Mouse (Mus musculus) forelimb bud, embryonic 11.5 days (tissue): Measurements from ENCODE around the gene Gm4131.

Experiments used
- DNase-seq: peaks from one replicate; pipeline ENCODE4 v3.0.0-alpha.2; 2012; ENCODE audit warnings: low read depth, low spot score

Gm4131 gene

GRCm38 (mm10) chr14:62550121-62550520 lies 16.6 kb downstream of the Gm4131 start:
- no peak for DNase-seq

GRCm38 (mm10) chr14:62546746-62547145 lies 20.0 kb downstream of the Gm4131 start:
- no peak for DNase-seq

GRCm38 (mm10) chr14:62546296-62546695 lies 20.4 kb downstream of the Gm4131 start:
- no peak for DNase-seq

GRCm38 (mm10) chr14:62541751-62542150 lies 25.0 kb downstream of the Gm4131 start:
- no peak for DNase-seq

GRCm38 (mm10) chr14:62539834-62540233 lies 26.9 kb downstream of the Gm4131 start:
- DNase-seq: no peak

GRCm38 (mm10) chr14:62536988-62537387 lies 29.7 kb downstream of the Gm4131 start:
- no peak for DNase-seq

GRCm38 (mm10) chr14:62536127-62536526 lies 30.6 kb downstream of the Gm4131 start:
- DNase-seq: no peak

GRCm38 (mm10) chr14:62530951-62531350 lies 35.8 kb downstream of the Gm4131 start:
- DNase-seq: no peak

- DNase-seq: no peak
Measured at GRCm38 (mm10) chr14:62512845-62513244, 53.9 kb downstream of the Gm4131 start.

GRCm38 (mm10) chr14:62509350-62509749 lies 57.4 kb downstream of the Gm4131 start:
- no peak for DNase-seq

GRCm38 (mm10) chr14:62506261-62506660 lies 60.5 kb downstream of the Gm4131 start:
- DNase-seq: no peak

- no peak for DNase-seq
Measured at GRCm38 (mm10) chr14:62497391-62497790, 69.3 kb downstream of the Gm4131 start.

GRCm38 (mm10) chr14:62496501-62496900 lies 70.2 kb downstream of the Gm4131 start:
- DNase-seq: no peak

- DNase-seq: no peak
Measured at GRCm38 (mm10) chr14:62493456-62493855, 73.3 kb downstream of the Gm4131 start.

GRCm38 (mm10) chr14:62492196-62492850 lies 74.4 kb downstream of the Gm4131 start:
- peak; percentile 80 for DNase-seq

GRCm38 (mm10) chr14:62488270-62488669 lies 78.5 kb downstream of the Gm4131 start:
- DNase-seq: no peak

GRCm38 (mm10) chr14:62481381-62481780 lies 85.3 kb downstream of the Gm4131 start:
- DNase-seq: peak; percentile 35

- DNase-seq: no peak
Measured at GRCm38 (mm10) chr14:62479395-62479794, 87.3 kb downstream of the Gm4131 start.

- DNase-seq: no peak
Measured at GRCm38 (mm10) chr14:62474481-62474880, 92.2 kb downstream of the Gm4131 start.

- no peak for DNase-seq
Measured at GRCm38 (mm10) chr14:62472061-62472460, 94.7 kb downstream of the Gm4131 start.

- no peak for DNase-seq
Measured at GRCm38 (mm10) chr14:62468753-62469125, 98.0 kb downstream of the Gm4131 start.

GRCm38 (mm10) chr14:62468119-62468752 lies 98.5 kb downstream of the Gm4131 start:
- no peak for DNase-seq

GRCm38 (mm10) chr14:62464966-62465365 lies 101.8 kb downstream of the Gm4131 start:
- no peak for DNase-seq
